Mouse (Mus musculus) left cerebral cortex, postnatal 4 days (tissue): Measurements from ENCODE around the gene Tulp2. TPM values are rescaled to one million over a fixed set of nuclear protein-coding genes. Genes with fewer than 3 reads are reported as not detected.

Source experiments
- DNase-seq: peaks from one replicate; pipeline ENCODE4 v3.0.0-alpha.2; 2022
- intact Hi-C: fragments of 180-260 bp; cut with DNase I; formaldehyde crosslinking; loops from one replicate; pipeline ENCODE4 v1.15.1; 2025
- total RNA-seq, 2 experiments: library from RNA; stranded (reverse); gene quantifications; 2 replicates each; pipeline ENCODE4 v1.2.3; 2021

The Tulp2 gene
- total RNA-seq, 2 experiments from 2014 or later: 0.22 to 0.24 TPM

DNA sequence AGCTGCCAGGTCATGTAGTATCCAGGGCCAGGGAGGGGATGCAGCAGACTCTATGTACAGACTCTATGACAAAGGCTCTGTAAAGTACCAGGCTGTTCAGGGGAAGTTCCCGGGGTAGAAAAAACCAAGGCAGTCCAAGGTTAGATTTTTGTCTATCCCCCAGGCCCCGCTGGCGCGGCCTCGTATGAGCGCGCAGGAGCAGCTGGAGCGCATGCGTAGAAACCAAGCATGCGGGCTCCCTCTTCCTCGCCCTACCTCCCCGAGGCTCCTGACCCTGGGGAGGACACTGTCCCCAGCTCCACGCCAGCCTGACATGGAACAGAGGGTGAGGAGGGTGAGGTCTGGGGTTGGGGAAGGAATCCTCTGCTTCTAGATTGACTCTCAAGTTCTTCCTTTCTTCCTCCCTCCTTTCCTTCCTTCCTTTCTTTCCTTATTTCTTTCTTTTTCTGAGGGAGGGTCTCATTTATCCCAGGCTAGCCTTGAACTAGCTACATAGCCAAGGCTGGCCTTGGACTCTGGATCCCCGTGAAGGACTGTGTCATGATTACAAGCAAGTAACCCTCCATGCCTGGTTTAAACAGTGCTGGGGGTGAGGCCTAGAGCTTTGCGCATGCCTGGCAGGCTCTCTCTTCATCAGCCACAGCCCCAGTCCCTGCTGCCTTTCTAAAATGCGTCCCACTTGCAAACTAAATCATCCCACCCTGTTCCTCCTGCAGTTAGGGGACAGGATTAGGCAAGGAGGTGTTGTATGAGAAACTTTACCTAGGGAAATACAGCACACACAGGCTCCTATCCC lies 68.2 kb downstream of the Tulp2 start:
- no peak for DNase-seq
- intact Hi-C loops: no loop called here

DNA sequence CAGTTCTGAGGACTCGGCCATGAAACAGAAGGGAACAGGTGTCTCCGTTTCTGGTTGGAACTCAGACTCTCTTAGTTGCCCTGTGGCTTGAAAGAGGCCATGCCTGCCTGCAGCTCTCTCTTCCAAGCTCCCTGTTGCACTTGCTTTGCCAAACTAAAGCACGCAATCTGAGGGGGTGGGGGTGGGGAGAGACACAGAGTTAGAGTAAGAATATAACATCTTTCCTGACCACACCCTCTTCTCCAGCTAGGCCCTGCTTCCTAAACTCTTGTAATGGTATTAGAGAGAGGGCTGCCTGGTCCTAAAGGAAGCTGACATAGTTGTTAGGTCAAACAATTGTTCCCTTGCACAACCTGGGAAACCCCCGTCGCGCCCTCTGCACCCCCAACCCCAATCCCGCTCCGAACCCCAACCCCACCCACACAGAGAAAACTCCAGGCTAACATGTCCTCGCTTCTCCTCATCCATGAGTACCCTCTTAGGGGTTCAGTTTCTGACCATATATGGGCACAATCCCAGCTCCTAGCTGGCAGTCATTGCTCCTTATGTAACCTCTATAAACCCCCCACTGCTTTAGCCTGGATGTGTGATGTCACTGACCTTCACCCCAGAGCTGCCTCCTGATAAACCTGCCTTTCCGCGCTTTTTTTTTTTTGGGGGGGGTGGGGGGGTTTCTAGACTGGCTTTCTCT lies 69.3 kb downstream of the Tulp2 start:
- DNase-seq: no peak
- intact Hi-C loops: no loop called here

DNA sequence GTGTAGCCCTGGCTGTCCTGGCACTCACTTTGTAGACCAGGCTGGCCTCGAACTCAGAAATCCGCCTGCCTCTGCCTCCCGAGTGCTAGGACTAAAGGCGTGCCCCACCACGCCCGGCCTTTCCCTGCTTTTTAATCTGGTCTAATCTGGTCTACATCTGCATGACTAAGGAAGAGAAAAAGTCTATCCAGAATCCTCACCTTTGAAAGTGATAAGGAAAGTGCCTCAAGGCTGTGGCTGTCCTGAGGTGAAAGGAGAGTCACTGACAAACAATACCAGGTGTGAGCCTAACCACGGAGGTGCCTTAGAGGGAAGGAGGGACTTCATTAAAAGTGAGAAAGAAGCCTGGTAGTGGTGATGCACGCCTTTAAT lies 69.8 kb downstream of the Tulp2 start:
- intact Hi-C loops: no loop called here
- no peak for DNase-seq

DNA sequence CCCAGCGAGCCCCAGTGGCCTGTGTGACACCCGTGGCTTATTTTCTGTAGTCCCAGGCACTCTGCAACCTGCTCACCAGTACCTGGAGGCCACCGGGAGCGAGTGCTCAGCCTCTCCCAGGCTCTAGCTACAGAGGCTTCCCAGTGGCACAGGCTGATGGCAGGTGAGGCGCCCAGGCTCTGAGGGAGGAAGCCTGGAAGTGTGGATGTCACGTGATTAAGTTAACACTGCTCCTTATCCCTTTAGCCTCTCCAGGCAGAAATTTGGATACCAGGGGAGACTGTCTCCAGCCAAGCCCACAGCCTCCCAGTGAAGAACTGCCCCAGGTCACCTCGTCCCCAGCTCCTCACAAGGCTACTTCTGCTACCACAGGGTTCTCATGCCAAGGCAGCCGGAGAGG lies 71.8 kb downstream of the Tulp2 start:
- DNase-seq: no peak
- intact Hi-C loops: no loop called here

DNA sequence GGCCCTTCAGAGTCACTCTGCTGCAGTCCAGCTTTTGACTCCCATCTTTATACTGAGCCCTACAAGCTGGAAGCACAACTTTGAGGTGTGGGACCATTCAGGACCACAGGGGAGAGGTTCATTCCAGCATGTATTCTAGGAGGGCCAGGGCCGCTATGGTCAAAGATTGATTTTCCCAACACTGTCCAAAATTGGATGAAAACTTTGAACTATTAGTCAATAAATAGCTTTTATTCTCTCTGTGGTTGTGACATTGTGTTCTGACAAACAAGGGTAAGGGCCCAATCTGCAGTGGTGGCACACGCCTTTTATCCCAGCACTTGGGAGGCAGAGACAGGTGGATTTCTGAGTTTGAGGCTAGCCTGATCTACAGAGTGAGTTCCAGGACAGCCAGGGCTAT lies 72.3 kb downstream of the Tulp2 start:
- DNase-seq: no peak
- intact Hi-C loops: no loop called here

DNA sequence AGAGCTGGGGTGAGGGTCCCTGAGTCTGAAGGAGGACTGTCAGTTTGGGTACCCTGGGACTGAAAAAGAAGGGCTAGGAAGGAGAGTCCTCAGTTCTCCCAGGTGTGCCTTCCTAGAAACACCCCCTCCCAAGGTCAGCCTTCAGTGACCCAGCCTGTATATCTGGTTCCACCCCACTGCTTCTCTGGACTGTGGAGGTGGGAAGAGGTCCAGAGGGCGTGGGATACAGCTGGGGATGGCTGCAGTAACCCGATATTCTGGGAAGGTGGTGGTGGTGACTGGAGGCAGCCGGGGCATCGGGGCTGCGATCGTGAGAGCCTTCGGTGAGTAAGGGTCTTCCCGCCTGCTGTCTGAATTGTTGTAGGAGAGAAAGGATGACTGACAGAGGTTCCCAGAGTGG lies 73.1 kb downstream of the Tulp2 start, which contains the start of gene Hsd17b14:
Gene Hsd17b14 (plus strand): TSS at position 150 of the 400 bp plus-strand sequence.
- intact Hi-C loops: no loop called here
- no peak for DNase-seq

DNA sequence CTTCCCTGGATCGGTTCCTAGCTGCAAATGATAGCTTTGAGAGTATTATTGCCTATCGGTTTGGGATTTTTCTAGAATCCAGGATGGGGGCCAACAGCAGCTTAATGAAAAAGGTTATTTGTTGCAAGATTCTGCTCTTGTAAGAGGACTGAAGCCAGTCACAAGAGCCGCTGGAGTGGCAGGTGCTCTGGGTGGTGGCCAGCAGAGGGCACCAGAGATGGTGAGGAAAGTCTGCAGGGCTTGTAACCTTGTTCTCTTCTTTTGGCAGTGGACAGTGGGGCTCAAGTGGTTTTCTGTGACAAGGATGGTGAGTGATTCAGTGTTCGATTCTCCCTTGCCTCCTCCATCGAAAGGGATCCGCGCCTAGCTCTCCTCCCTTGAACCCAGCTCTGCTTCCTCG lies 74.1 kb downstream of the Tulp2 start:
- intact Hi-C loops: no loop called here
- peak; percentile 82 for DNase-seq

DNA sequence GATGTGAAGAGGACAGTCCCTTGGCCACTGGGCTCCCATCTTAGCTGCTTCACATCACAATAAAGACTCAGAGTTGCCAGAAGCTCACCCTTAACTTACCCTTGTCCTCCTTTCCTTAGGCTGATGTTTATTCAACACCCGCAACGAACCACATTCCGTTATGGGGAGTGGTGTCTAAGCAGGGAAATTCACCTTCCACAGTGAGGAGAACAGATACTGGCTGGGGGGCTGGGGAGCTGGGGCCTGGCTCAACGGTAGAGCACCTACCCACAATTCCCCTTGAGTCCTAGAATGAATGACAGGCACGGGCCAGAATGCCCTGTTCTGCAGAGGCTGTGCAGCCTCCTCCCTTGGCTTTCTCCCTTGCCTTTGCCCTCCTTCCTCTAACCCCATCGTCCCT lies 77.2 kb downstream of the Tulp2 start:
- intact Hi-C loops: no loop called here

DNA sequence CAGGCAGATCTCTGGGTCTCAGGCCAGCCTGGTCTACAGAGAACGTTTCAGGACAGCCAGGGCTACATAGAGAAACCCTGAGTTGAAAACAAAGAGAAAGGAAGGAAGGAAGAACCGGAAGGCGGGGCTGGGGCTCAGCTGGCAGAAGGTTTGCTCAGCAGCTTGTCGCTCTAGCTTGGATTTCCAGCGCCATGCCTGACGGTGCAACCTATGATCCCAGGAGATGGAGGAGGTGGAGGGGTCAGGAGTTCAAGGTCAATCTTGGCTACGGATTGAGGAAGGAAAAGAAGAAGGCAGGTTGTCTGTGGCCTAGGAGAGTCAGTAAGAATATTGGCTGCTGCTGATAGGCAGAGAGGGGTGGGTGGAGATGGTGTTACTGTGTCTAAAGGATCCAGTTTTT lies 78.6 kb downstream of the Tulp2 start:
- DNase-seq: no peak
- intact Hi-C loops: loop anchor here (5.0 kb wide), 1 partner anchor 83 kb away; no protein-coding TSS in a partner anchor

More for the DNA sequence above, 77.2 kb downstream of the Tulp2 start:
- DNase-seq: no peak

DNA sequence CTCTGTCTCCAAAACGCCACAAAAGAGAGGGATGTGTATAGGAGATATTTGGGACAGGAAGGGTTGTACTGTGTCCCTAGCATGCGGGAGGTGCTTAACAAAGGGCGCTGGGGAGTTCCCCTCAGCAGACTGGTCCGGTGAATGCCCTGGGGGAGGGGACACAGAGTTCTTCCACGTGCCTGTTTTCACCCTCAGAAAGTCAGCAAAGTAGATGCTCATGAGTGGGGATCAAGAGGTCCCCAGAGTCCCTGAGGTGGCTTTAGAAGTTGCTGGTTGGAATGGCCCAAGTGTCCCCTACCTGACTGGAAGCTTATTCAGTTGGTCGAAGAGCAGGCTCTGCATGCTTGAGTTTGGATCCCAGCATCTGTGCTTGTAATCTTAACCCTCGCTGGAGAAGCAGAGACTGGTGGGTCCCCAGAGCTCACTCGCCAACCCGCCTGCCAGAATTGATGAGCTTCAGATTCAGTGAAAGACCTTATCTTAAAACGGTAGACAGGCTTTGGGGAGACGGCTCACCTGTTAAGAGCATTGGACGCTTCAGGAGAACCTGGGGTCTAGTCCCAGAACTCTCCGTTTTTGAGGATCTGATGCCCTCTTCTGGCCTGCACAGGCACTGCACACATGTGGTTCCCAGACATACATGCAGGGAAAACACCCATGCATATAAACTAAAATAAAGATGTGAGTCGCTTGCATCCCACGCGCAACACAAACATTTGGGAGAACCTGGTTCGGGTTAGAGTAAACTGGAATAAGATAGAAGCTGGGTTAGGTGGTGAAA lies 79.4 kb downstream of the Tulp2 start:
- DNase-seq: peak; percentile 77

DNA sequence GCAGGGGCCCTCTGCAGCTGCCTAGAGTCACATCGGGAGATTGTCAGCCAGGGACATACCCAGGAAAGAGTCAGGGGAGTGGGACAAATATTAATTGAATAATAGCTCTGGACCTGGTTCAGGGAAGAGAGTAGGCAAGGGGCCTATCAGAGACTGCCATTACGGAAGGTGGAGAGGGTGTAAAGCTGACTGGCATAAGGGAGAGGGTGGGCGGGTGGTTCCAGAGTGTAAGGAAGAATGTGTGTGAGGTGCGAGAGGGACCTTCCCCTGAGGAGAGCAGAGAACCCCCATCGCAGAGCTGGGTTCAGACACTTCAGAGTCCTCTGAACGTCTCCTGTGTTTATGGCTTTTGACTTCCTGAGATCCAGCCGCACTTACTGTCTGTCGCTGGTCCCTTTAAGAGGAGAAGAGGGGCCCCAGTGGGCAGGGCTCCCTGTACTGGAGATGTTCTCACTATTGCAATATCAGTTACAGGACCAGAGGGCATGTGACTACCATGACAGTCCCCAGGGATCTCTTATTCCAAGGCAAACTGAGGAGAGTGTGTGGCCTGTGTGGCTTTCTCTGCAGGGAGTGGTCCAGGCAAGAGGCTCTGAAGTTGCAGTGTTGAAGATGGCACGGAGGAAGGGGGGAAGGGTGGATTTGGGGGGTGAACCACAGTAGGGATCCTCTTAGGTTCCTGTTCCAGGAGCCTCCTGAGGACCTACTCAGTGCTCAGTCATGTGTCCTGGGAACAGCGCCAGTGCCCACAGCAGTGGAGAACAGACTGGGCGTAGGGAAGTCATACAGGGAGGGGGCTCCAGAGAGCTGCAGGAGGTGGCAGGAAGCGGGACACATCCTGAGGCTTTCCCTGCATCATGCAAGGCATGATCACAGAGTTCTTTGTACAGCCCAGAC lies 80.2 kb downstream of the Tulp2 start:
- intact Hi-C loops: loop anchor here (5.0 kb wide), 1 partner anchor 85 kb away; no protein-coding TSS in a partner anchor
- no peak for DNase-seq

More for the DNA sequence above, 79.4 kb downstream of the Tulp2 start:
- intact Hi-C loops: loop anchor here (5.0 kb wide), 1 partner anchor 84 kb away; no protein-coding TSS in a partner anchor

DNA sequence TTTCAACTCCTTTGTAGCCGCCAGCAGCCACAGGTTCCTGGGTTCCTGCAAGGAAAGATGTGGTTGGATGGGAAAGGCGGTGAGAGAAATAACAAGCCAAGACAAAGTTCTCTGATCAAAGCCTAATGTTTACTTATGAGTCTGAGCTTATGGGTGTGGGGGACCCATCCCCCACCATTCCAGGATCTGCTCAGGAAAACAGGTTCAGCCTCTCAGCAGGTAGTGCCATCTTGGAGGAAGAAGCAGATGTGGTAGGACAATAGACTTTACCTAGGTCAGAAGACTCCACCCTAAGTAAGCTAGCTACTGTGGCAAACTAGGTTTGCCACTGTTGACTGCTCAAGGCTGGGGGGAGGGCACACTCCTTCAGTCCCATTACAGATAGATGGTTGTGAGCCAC lies 83.1 kb downstream of the Tulp2 start:
- intact Hi-C loops: loop anchor here (5.0 kb wide), 1 partner anchor 88 kb away; no protein-coding TSS in a partner anchor
- DNase-seq: no peak

DNA sequence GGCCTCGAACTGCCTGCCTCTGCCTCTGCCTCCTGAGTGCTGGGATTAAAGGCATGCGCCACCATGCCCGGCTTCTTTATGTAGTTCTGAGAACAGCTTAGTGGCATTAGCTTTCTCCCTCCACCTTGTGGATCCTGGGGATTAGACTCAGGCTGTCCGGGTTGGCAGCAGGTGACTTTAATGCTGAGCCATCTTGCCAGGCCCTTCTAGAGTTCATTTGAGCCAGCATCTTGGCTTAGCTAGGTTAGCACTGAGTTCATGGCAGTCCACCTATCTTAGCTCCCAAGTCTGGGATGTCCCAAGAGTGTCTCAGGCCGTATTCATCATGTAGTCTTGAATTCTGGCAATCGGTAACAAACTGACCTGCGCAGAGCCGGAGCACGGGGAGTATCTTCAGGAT lies 83.8 kb downstream of the Tulp2 start:
- no peak for DNase-seq
- intact Hi-C loops: no loop called here

DNA sequence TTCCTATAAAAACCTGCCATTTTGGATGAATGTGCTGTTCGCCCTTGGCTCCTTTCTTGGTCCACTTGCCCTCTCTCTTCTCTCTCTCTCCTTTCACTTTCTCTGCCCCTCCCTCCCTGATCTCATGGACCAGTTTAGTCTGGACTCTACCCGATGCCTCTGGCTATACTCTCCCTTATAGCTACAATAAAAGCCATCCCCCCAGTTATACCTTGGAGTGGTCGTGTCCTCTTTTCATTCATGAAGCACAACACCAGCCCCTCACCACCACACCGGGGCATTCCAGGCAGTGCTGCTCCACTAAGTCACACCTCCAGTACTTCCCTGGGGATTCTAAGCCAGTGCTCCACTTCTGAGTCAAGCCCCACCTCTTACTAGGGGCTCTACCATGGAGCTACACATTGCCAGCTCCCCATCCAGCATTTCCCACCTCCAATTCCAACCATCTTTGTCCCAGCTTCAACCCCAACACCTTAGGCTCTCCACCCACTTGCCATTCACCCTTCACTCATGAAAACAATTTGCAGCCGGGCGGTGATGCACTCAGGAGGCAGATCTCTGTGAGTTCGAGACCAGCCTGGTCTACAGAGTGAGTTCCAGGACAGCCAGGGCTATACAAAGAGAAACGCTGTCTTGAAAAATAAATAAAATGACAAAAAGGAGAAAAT lies 85.6 kb downstream of the Tulp2 start:
- DNase-seq: no peak
- intact Hi-C loops: no loop called here

DNA sequence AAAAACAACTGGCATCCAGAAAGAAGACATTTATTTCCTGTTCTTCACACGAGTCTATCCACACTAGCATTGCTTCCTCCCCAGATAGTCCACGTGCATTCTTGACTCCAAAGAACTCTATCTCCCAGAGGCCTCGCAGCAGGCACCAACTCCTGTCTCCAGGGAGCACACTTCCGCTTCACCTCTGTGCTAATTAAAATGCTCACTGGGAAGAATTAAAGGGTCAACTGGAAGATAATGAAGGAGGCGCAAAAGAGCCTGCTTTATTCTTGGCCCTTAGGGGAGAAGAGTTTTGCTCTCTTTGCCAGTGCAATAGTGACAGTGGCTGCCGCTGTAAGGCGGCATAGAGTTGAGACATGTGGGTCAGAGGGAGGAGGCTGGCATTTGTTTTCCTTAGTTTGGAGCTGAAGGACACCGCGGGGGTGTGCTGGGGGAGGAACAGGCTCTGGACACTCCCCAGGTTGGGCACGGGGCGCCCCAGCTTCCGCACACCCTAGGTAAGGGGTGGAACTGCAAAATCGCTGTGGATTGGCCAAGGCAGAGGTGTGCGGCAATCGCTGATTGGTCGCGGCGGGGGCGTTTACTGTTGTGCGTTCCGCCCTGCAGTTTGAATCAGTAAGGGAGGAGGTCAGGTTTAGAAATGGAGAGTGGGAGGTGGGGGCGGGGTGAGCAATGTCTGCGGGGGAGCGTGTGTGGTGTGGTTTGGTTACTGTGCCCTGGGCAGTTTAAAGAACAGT lies 86.3 kb downstream of the Tulp2 start:
- intact Hi-C loops: no loop called here

DNA sequence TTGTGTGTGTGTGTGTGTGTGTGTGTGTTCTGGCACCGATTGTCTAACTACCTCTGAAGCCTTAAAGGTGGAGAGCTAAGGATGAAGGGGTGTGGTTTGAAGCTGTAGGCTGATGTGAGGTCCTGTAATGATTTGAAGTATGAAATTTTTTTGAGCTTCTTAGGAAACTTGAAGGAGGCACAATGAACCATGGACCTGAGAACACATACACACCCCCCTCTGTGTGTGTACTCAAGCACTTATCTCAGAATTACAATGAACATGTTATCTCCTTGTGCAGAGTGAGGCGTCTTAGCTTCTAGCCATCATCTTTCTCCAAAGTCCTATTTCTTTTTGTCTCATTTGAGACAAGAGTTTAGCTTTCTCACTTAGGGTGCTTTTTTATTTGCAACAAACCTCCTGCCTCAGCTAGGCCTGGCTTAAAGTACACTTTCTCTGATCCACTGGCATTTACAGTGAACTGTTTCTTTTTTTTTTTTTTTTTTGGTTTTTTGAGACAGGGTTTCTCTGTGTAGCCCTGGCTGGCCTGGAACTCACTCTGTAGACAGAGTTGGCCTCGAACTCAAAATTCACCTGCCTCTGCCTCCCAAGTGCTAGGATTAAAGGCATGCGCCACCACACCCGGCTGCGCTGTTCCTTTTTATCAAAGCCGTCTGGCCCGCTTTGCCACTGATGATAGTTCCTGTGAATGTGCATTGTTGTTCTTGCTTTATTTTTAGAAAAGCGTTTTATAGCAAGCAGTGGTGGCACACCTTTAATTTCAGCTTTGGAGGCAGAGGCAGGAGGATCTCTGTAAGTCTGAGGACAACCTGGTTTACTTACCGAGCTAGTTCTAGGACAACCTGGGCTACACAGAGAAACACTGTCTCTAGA lies 87.2 kb downstream of the Tulp2 start:
- intact Hi-C loops: no loop called here
- DNase-seq: no peak

More for the DNA sequence above, 86.3 kb downstream of the Tulp2 start:
- DNase-seq: peak; percentile 89

DNA sequence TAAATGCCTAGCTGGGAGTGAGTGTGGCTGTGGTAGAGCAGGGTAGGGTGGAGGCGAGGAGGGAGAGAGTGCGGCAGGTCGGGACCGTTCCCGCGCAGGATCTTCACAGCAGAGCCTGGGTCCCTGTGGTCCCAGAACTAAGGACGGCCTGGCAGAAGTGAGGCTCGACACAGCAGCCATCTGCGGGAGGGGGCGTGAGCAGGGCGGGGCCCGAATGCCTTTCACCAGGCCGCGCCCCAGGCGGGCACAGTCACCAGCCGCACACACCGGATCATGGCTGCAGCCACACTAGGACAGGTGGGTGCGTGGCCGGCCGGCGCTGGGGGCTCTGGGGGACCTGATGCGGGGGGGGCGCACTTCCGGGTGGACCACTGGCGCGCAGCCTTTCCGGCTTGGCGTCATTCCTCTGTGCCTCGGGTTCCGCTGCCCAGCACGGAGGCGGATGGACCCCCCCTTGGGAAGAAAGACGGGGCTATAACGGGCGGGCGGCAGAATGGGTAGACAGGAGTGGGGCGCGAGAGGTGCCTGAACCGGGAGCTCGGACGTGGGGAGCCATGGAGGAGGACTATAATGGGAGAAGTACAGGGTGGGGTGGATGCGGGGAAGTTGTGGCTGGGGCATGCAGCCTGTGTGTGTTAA lies 88.5 kb downstream of the Tulp2 start, which contains the start of gene Bcat2:
Gene Bcat2 (plus strand): TSS at position 51 of the 639 bp plus-strand sequence.
- DNase-seq: peak; percentile 80
- intact Hi-C loops: no loop called here
